Mouse (Mus musculus) stomach, postnatal 0 days (tissue): ENCODE results near the gene Ctsw.

Source experiments
- CTCF ChIP-seq: IDR thresholded peaks from 2 replicates; pipeline ENCODE4 v1.5.1; 2016; ENCODE audit warnings: antibody characterized with exemption, low read depth, mild to moderate bottlenecking, moderate library complexity
- EP300 ChIP-seq: optimal IDR thresholded peaks from 2 replicates; pipeline ENCODE3; 2016; ENCODE audit warnings: antibody characterized with exemption

GRCm38 (mm10) chr19:5456241-5456921 is 11.9 kb downstream of the Ctsw start:
- TF ChIP-seq EP300 (no peak), CTCF (no peak)
